Mouse (Mus musculus): ENCODE results near the gene Arsa. TPM values are rescaled to one million over a fixed set of nuclear protein-coding genes. Genes with fewer than 3 reads are reported as not detected.
A peak's percentile ranks its signal among the peaks of the same experiment; 100 is the strongest.

Gene Arsa
- polyA plus RNA-seq, 1 experiment from 2014 or later, result 32.0 TPM

DNA sequence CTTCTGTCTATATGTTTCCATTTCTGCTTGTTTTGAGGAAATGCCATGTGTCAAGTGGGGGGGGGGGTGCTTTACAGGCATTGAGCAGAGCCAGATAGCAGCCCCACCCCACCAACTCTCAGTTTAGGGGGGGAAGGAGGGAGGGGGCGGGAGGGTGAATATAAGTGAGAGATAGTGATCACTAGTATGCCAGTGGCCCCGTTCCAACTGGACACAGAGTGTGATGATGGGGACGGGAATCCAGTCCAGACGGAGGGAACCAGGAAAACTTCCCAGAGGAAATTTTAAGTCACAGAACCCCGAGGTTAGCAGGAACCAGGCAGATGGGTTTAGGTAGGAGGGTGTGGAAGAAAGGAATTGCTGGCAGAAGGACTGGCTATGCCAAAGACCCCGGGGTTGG, 21.6 kb downstream of the Arsa start:
- no peak for ATAC-seq
- Histone ChIP-seq H3K4me3 (ENCODE audit: low read depth, low read length) (no peak overlapping the region), H3K4me2 (replicated peaks; ENCODE audit: low read depth) (no peak overlapping the region), H3K27ac (ENCODE audit: low read depth, low read length) (no peak overlapping the region), H3K9me3 (ENCODE audit: control insufficient read depth) (no peaks in the 10 kb centered on the region), H3K36me3 (ENCODE audit: control insufficient read depth, insufficient read depth) (no peaks in the 10 kb centered on the region), H3K4me1 (replicated peaks; ENCODE audit: control insufficient read depth, insufficient read depth, low read length) (no peaks in the 10 kb centered on the region), H3K27me3 (replicated peaks; ENCODE audit: control insufficient read depth, insufficient read depth, low read length) (peaks cover 28% of the 10 kb centered on the region), H3K9ac (ENCODE audit: low read depth, low read length) (no peak overlapping the region)
- 63% methylated on average over 6 of the region's 6 CpGs for WGBS
- TF ChIP-seq CTCF (IDR thresholded peaks at IDR 0.05; ENCODE audit: low read depth), result no peak

DNA sequence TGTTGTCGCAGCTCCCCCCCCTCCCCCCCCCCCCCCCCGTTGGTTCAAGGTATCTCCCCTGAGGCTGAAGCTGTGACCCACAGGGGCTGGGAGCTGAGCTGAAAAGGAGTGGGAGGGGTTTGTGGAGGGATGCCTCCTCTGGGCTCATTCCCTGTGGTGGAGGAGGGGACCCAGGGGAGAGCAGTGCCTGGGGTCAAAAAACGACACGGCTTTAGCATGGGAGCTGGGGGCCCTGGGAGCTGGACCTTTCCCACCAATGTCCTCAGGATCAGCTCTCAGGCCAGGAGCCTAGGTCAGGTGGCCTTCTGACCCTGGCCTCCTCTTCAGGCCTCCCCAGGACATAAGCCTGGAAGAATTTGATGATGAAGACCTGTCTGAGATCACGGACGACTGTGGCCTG, 22.4 kb downstream of the Arsa start:
- WGBS, result 48% methylated on average over 4 of the region's 6 CpGs
- H3K4me3 ChIP-seq (ENCODE audit: low read depth, low read length), result no peak overlapping the region
- no peaks in the 10 kb centered on the region for H3K36me3 ChIP-seq (ENCODE audit: control insufficient read depth, insufficient read depth)

DNA sequence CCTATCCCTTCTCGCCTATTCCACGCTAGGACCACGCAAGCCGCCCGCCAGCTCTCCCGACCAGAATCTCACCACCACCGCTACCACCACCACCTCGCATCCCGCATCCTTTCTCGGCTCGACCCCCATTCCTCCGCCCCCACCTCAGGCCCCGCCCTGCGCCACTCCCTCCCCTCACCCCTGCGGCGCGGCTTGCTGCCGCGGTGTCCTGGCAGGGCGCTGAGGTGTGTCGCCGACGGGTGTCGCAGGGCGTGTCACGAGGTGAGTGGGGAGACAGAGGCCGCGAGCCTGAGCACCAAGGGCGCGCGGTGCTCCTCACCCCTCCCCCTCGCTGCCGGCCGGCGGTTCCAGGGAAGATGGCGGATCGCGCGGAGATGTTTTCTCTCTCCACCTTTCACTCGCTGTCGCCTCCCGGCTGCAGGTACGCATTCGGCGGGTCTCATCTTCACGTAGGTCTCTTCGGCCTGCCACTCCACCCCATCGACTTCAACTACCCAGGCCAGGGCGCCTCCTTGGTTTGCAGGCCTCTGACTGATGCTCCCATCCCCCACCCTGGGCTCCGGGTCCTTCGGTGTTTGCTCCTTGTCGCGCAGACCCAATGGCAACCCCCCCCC, 23.3 kb downstream of the Arsa start, which contains the start of gene Mapk8ip2:
Mapk8ip2 (plus strand) TSS at position 49 of the 614 bp plus-strand sequence.
- H3K27ac ChIP-seq (ENCODE audit: low read depth, low read length), result no peak within 1 kb of the TSS
- ATAC-seq, result no peak
- no peaks in the 10 kb centered on the region for H3K4me1 ChIP-seq (replicated peaks; ENCODE audit: control insufficient read depth, insufficient read depth, low read length)
- H3K4me2 ChIP-seq (replicated peaks; ENCODE audit: low read depth), result peak within 1 kb of the TSS; percentile 69
- no peak within 1 kb of the TSS for H3K9ac ChIP-seq (ENCODE audit: low read depth, low read length)
- TF ChIP-seq CTCF (IDR thresholded peaks at IDR 0.05; ENCODE audit: low read depth), result no peak
- H3K9me3 ChIP-seq (ENCODE audit: control insufficient read depth), result no peaks in the 10 kb centered on the region
- peaks cover 28% of the 10 kb centered on the region for H3K27me3 ChIP-seq (replicated peaks; ENCODE audit: control insufficient read depth, insufficient read depth, low read length)
- no peaks in the 10 kb centered on the region for H3K36me3 ChIP-seq (ENCODE audit: control insufficient read depth, insufficient read depth)
- peak within 1 kb of the TSS; percentile 39 for H3K4me3 ChIP-seq (ENCODE audit: low read depth, low read length)
- WGBS, result under 1% methylated on average over 50 of the region's 53 CpGs

More for the DNA sequence above, 22.4 kb downstream of the Arsa start:
- ATAC-seq, result no peak
- TF ChIP-seq CTCF (IDR thresholded peaks at IDR 0.05; ENCODE audit: low read depth), result no peak
- no peaks in the 10 kb centered on the region for H3K9me3 ChIP-seq (ENCODE audit: control insufficient read depth)
- peaks cover 28% of the 10 kb centered on the region for H3K27me3 ChIP-seq (replicated peaks; ENCODE audit: control insufficient read depth, insufficient read depth, low read length)
- H3K4me2 ChIP-seq (replicated peaks; ENCODE audit: low read depth), result no peak overlapping the region
- H3K27ac ChIP-seq (ENCODE audit: low read depth, low read length), result no peak overlapping the region
- H3K9ac ChIP-seq (ENCODE audit: low read depth, low read length), result no peak overlapping the region
- no peaks in the 10 kb centered on the region for H3K4me1 ChIP-seq (replicated peaks; ENCODE audit: control insufficient read depth, insufficient read depth, low read length)

DNA sequence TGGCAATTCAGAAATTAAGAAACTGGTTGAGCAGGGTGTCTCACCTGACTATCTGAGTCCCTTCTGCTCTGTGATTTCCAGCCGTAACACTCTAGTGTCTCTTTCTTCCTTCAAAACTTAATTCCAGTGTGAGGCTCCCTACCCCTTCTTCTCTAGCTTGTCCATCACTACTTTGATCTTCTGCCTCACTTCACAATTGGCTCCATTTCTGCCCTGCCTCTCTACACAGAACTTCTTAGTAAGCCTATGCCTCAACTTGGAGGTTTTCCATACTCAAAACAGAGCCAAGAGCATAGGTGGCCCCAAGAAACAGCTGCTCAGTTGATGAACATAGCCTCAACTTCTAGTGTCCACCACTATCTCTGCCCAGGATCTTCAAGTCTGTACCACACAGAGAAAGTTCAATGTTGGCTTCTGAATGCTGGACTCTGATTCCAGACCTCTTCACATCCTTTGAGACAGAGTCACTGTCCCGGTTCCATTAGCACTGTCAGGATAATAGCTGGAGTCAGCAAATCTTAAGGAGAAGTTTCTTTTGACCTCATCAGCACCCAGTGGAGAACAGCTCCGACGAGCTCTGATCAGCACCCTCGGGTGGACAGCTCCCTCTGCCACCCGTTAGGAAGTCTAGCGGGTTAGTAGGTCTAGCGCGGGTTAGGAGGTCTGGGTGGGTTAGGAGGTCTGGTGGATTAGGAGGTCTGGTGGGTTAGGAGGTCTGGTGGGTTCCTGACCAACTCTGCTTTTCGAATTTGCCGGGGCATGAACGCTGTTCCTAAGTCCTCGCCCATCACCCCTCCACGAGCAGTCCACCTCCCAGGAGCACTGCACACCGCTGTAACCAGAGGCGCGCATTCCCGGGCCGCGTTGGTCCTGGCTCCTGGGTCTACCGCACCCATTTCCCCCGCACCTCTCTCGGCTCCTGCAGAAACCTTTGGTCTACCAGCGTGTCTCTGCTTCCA, 24.0 kb downstream of the Arsa start:
- no peaks in the 10 kb centered on the region for H3K36me3 ChIP-seq (ENCODE audit: control insufficient read depth, insufficient read depth)
- H3K9ac ChIP-seq (ENCODE audit: low read depth, low read length), result no peak overlapping the region
- TF ChIP-seq CTCF (IDR thresholded peaks at IDR 0.05; ENCODE audit: low read depth), result no peak
- ATAC-seq, result peak; percentile 63; the same call in 1 of the 2 replicates
- peak overlapping the region; percentile 69 for H3K4me2 ChIP-seq (replicated peaks; ENCODE audit: low read depth)
- no peaks in the 10 kb centered on the region for H3K4me1 ChIP-seq (replicated peaks; ENCODE audit: control insufficient read depth, insufficient read depth, low read length)
- H3K9me3 ChIP-seq (ENCODE audit: control insufficient read depth), result no peaks in the 10 kb centered on the region
- H3K27me3 ChIP-seq (replicated peaks; ENCODE audit: control insufficient read depth, insufficient read depth, low read length), result peaks cover 28% of the 10 kb centered on the region
- peak overlapping the region; percentile 39; the same call in 1 of the 2 replicates for H3K4me3 ChIP-seq (ENCODE audit: low read depth, low read length)
- no peak overlapping the region for H3K27ac ChIP-seq (ENCODE audit: low read depth, low read length)
- WGBS, result 6% methylated on average over 16 of the region's 24 CpGs

DNA sequence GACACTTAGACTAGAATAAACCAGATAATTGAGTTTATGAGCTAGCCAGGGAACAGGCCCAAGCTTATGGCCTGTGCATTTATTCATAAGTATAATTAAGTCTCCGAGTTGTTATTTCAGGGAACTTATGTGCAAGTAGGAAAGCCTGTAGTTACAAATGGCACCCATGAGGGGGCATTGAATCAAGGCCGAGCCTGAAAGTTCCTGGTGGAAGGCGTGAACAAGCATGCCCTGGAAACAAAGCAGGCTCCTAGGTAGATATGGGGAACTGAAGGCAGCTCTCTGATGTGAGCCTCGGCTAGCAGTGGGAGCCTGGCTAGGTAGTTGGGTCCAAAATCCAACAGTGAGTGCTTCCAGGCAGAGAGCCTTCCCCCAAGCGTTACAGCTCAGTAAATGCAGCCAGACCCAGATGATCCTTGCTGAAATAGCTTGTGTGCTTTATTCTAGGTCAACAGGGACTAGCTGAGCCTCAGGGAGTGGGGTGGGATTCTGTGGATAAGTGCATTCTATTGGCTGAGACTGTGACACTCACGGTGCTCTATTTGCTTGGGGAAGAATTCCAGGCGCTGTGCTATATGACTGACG, 34.6 kb downstream of the Arsa start:
- WGBS, result 36% methylated on average over 8 of the region's 8 CpGs
- TF ChIP-seq CTCF (IDR thresholded peaks at IDR 0.05; ENCODE audit: low read depth), result peak; percentile 55
- Histone ChIP-seq H3K9ac (ENCODE audit: low read depth, low read length) (no peak overlapping the region), H3K27ac (ENCODE audit: low read depth, low read length) (no peak overlapping the region), H3K4me3 (ENCODE audit: low read depth, low read length) (no peak overlapping the region), H3K36me3 (ENCODE audit: control insufficient read depth, insufficient read depth) (no peaks in the 10 kb centered on the region), H3K27me3 (replicated peaks; ENCODE audit: control insufficient read depth, insufficient read depth, low read length) (no peaks in the 10 kb centered on the region), H3K4me2 (replicated peaks; ENCODE audit: low read depth) (no peak overlapping the region), H3K4me1 (replicated peaks; ENCODE audit: control insufficient read depth, insufficient read depth, low read length) (no peaks in the 10 kb centered on the region), H3K9me3 (ENCODE audit: control insufficient read depth) (no peaks in the 10 kb centered on the region)
- ATAC-seq, result no peak

DNA sequence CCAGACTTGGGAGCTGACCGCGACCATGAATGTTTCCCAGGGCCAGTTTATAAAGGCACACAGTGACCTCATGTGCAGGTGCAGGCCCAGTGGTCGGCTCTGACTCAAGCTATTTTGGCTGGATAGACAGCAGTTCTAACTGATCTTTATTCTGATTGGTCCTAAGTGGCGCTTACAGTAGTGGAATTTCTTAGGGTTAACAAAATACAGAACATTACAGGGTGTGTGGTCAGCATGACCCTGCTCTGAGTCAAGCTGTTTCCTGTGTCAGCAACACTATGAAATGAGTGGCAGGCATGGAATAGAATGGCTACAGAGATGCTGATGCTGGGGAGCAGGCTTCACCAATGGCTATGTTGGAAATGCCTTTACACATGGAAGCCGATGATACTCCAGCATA, 41.3 kb downstream of the Arsa start:
- WGBS, result 86% methylated on average over 5 of the region's 5 CpGs
- H3K9me3 ChIP-seq (ENCODE audit: control insufficient read depth), result no peaks in the 10 kb centered on the region

More for the DNA sequence above, 41.3 kb downstream of the Arsa start:
- ATAC-seq, result no peak
- Histone ChIP-seq H3K4me2 (replicated peaks; ENCODE audit: low read depth) (no peak overlapping the region), H3K9ac (ENCODE audit: low read depth, low read length) (no peak overlapping the region), H3K27me3 (replicated peaks; ENCODE audit: control insufficient read depth, insufficient read depth, low read length) (no peaks in the 10 kb centered on the region), H3K27ac (ENCODE audit: low read depth, low read length) (no peak overlapping the region), H3K4me1 (replicated peaks; ENCODE audit: control insufficient read depth, insufficient read depth, low read length) (no peaks in the 10 kb centered on the region; the same call in 1 of the 2 replicates), H3K36me3 (ENCODE audit: control insufficient read depth, insufficient read depth) (no peaks in the 10 kb centered on the region), H3K4me3 (ENCODE audit: low read depth, low read length) (no peak overlapping the region)
- no peak for TF ChIP-seq CTCF (IDR thresholded peaks at IDR 0.05; ENCODE audit: low read depth)

Data from intestine, postnatal 0 days (tissue).